Mouse (Mus musculus): ENCODE results near the gene AI481877.

DNA sequence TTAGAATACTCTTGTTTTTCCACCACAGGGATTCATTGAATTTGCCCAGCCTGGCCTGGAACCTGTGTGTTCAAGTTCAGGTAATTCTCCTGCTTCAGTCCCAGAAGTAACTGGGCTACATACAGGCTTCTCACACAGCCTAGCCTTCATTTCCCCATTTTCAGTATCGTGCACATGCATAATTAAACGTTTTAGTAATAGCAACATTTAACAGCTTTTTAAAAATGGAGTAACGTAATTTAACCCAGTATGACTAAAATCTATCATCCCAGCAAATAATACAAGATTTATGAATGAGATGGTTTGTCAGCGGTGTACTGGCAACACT, 49.7 kb upstream of the AI481877 start:
- TF ChIP-seq CHD2 (IDR thresholded peaks at IDR 0.05; ENCODE audit: low read length), result no peak
- TF ChIP-seq CTCF (IDR thresholded peaks at IDR 0.05 in 2 of 3, conservative IDR thresholded peaks at IDR 0.05 in 1 of 3; ENCODE audit: control insufficient read depth in 1 of 3, insufficient read depth in 1 of 3, low read depth in 2 of 3, low read length in 3 of 3, poor library complexity in 1 of 3, severe bottlenecking in 1 of 3), result no peak
- peak; percentile 47; the same call in 1 of the 2 replicates for TF ChIP-seq MAX (IDR thresholded peaks at IDR 0.05; ENCODE audit: low read length)
- no peak for TF ChIP-seq TAL1 (IDR thresholded peaks at IDR 0.05; ENCODE audit: low read length)
- no peak; a peak in 1 of 4 replicates for TF ChIP-seq POLR2A (IDR thresholded peaks at IDR 0.05; ENCODE audit: control insufficient read depth in 1 of 2, insufficient read depth in 1 of 2, low read depth in 1 of 2, low read length in 2 of 2, poor library complexity in 1 of 2)
- TF ChIP-seq ZKSCAN1 (IDR thresholded peaks at IDR 0.05; ENCODE audit: low read depth, low read length), result no peak
- TF ChIP-seq RAD21 (IDR thresholded peaks at IDR 0.05; ENCODE audit: low read depth, low read length), result no peak
- no peak for TF ChIP-seq GABPA (IDR thresholded peaks at IDR 0.05; ENCODE audit: low read depth, low read length)
- TF ChIP-seq GATA1 (IDR thresholded peaks at IDR 0.05; ENCODE audit: low read depth, low read length), result no peak
- TF ChIP-seq RCOR1 (IDR thresholded peaks at IDR 0.05; ENCODE audit: low read depth, low read length), result 0 out of 2 replicates have a peak, but pooled peaks have one; percentile 24
- no peak for TF ChIP-seq POLR2AphosphoS2 (IDR thresholded peaks at IDR 0.05; ENCODE audit: low read length)
- no peak for TF ChIP-seq ZC3H11A (IDR thresholded peaks at IDR 0.05; ENCODE audit: low read depth, low read length)
